Mouse (Mus musculus) intestine, postnatal 0 days (tissue): Measurements from ENCODE around the gene Gramd1b. TPM values are rescaled to one million over a fixed set of nuclear protein-coding genes. Genes with fewer than 3 reads are reported as not detected.

Source experiments
- ATAC-seq: fragments of 200-750 bp; cut with Nextera tagmentation; 2 replicates; pipeline ENCODE4 v1.8.0; 2017; ENCODE audit warnings: mild to moderate bottlenecking, moderate TSS enrichment, moderate library complexity
- H3K27ac ChIP-seq: fragments of 300-500 bp; sonication (generic); 2 replicates; pipeline ENCODE4 v1.5.1; 2014; ENCODE audit warnings: mild to moderate bottlenecking, low read depth, low read length, moderate library complexity
- H3K27me3 ChIP-seq: fragments of 300-500 bp; sonication (generic); replicated peaks from 2 replicates; pipeline ENCODE4 v1.6.1; 2014; ENCODE audit warnings: low read length, mixed read lengths; ENCODE audit not compliant: control insufficient read depth, insufficient read depth
- H3K36me3 ChIP-seq: fragments of 300-500 bp; sonication (generic); 2 replicates; pipeline ENCODE4 v1.6.1; 2014; ENCODE audit warnings: mild to moderate bottlenecking, moderate library complexity; ENCODE audit not compliant: control insufficient read depth, insufficient read depth
- H3K4me1 ChIP-seq: fragments of 300-500 bp; sonication (generic); replicated peaks from 2 replicates; pipeline ENCODE4 v1.6.1; 2014; ENCODE audit warnings: antibody characterized with exemption, low read length, mixed read lengths; ENCODE audit not compliant: control insufficient read depth, insufficient read depth
- H3K4me2 ChIP-seq: fragments of 300-500 bp; sonication (generic); replicated peaks from 2 replicates; pipeline ENCODE4 v1.6.1; 2014; ENCODE audit warnings: low read depth, mild to moderate bottlenecking, moderate library complexity
- H3K4me3 ChIP-seq: fragments of 300-500 bp; sonication (generic); 2 replicates; pipeline ENCODE4 v1.5.1; 2014; ENCODE audit warnings: low read depth, low read length
- H3K9ac ChIP-seq: fragments of 300-500 bp; sonication (generic); 2 replicates; pipeline ENCODE4 v1.6.1; 2014; ENCODE audit warnings: mild to moderate bottlenecking, low read depth, low read length
- H3K9me3 ChIP-seq: fragments of 300-500 bp; sonication (generic); 2 replicates; pipeline ENCODE4 v1.6.1; 2016; ENCODE audit warnings: mixed run types; ENCODE audit not compliant: control insufficient read depth
- CTCF ChIP-seq: sonication (generic); IDR thresholded peaks from 2 replicates; pipeline ENCODE4 v1.5.1; 2016; ENCODE audit warnings: low read depth, mild to moderate bottlenecking, control low read depth, antibody characterized with exemption, moderate library complexity
- WGBS: fragments of 180-500 bp; shearing (Covaris S2); extraction: QIAGEN DNeasy Blood & Tissue Kit; methylation state at CpG from one replicate; pipeline ENCODE4 v1.1.7; 2014; 5-methylcytosine and 5-hydroxymethylcytosine counted together
- polyA plus RNA-seq: library from polyadenylated mRNA; unstranded; fragments of >200 nt; fragmentation: Nextera tagmentation; extraction: Ambion mirVana; gene quantifications from 2 replicates; pipeline ENCODE4 v1.2.1, GENCODE M21; 2015

Gene Gramd1b
- polyA plus RNA-seq, 1 experiment from 2014 or later = 15.2 TPM

DNA sequence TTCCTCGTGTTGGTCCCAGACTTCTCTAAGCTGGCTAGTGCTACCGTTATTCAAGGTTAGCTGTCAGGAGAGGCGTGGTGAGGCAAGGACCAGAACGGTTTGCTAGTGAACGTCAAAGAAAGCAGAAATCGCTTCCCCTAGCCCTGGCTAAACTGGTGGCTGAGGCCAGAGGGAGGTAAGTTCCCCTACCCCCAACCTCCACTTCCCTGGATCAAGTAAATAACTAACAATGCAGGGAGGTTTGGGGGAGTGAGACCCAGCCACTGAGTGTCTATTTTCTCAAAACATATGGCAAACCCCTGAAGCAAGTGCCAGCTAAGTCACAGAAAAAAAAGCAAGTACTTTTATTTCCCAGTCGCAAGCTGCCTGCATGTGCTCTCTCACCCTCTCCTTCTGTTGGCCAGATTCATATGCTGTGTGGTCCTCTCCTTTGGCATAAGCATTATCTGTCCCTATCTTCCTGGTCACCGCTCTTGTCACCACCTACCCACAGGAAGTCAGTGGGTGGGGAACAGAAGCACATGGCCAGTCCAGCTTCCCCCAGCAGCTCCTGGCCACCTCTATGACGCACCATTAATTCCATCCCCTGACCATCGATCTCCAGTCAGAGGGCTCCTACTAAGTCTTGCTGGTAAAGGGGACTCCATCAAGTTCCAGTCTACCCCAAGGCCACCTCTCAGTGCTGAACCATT, 186.2 kb downstream of the Gramd1b start:
- Histone ChIP-seq H3K4me2 (no peak overlapping the region), H3K4me3 (no peak overlapping the region), H3K4me1 (no peaks in the 10 kb centered on the region), H3K27ac (no peak overlapping the region), H3K27me3 (no peaks in the 10 kb centered on the region), H3K9ac (no peak overlapping the region), H3K9me3 (no peaks in the 10 kb centered on the region), H3K36me3 (no peaks in the 10 kb centered on the region)
- no peak for ATAC-seq
- WGBS = 54% methylated on average over 10 of the region's 10 CpGs
- no peak for TF ChIP-seq CTCF

DNA sequence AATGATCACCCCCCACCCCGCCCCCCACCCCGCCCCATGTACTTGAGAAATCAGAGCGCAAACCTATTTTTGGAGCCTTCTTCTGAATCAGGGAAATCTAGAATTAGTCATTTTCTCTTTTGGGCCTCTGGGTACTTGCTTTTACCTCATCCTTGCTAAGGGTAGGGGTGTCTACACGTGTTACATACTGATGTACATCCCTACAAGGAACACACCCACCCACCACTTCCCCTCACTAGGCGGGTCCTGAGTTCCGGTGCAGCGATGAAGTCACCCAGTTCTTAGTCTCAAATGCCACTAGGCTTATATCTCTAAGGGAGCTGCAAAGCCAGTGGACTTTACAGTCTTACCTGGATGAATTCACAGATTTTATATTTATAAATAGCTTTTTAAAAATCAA, 187.4 kb downstream of the Gramd1b start:
- no peak for ATAC-seq
- H3K27me3 ChIP-seq = no peaks in the 10 kb centered on the region
- no peak overlapping the region for H3K4me3 ChIP-seq
- H3K9ac ChIP-seq = no peak overlapping the region
- H3K4me1 ChIP-seq = no peaks in the 10 kb centered on the region
- H3K27ac ChIP-seq = no peak overlapping the region
- H3K4me2 ChIP-seq = no peak overlapping the region
- no peaks in the 10 kb centered on the region for H3K36me3 ChIP-seq
- WGBS = 86% methylated on average over 7 of the region's 7 CpGs
- no peak for TF ChIP-seq CTCF
- no peaks in the 10 kb centered on the region for H3K9me3 ChIP-seq

DNA sequence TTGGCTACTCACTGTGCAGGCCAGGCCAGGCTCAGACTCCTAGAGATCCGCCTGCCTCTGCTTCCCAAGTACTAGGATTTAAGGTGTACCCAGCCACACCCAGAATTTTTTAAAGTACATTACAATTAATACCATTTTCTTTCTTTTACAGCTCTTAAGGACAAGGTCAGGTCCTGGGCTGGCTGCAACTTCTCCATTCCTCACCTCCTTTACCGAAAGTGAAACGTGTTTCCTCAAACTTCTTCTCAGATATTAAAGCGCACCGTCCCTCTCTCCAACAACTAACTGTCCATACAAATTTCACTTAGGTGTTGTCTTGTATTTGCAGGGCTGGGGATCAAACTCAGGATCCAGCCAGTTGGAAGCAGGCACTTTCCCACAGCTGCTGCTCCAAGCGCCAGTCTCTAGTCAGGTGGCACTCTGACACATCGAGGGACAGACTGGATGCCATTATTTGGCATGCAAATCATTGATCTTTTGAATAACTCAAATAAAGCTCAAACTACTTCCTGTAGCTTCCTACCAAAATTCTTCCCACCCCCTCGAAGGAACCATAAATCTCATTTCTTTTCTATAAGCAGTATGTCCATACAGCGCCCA, 188.0 kb downstream of the Gramd1b start:
- TF ChIP-seq CTCF = no peak
- Histone ChIP-seq H3K27me3 (no peaks in the 10 kb centered on the region), H3K9ac (no peak overlapping the region), H3K27ac (no peak overlapping the region), H3K4me2 (no peak overlapping the region), H3K36me3 (no peaks in the 10 kb centered on the region), H3K9me3 (no peaks in the 10 kb centered on the region), H3K4me1 (no peaks in the 10 kb centered on the region), H3K4me3 (no peak overlapping the region)
- ATAC-seq = no peak
- WGBS = 87% methylated on average over 9 of the region's 9 CpGs

DNA sequence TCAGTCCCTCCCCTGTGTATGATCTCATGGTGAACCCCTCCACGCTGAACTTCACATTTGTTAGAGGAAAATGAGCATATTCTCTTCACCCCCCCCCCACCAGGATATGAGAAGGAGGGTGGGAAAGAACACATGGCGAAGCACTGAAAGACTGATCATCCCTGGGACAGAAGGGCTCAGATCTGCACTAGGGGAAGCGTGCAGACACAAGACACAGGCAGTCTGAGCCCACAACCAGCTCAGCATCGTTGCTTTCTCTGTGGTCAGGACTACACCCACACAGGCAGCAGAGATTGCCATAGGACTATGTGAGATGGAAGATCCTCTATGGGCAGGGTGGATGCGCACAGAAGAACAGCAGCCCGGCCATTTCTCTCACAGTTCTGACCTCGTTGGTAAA, 189.1 kb downstream of the Gramd1b start:
- H3K4me2 ChIP-seq = no peak overlapping the region
- no peak overlapping the region for H3K9ac ChIP-seq
- no peak for TF ChIP-seq CTCF
- no peaks in the 10 kb centered on the region for H3K36me3 ChIP-seq
- no peaks in the 10 kb centered on the region for H3K9me3 ChIP-seq
- no peak overlapping the region for H3K4me3 ChIP-seq
- no peaks in the 10 kb centered on the region for H3K4me1 ChIP-seq
- no peak overlapping the region for H3K27ac ChIP-seq
- 92% methylated on average over 7 of the region's 7 CpGs for WGBS
- no peaks in the 10 kb centered on the region for H3K27me3 ChIP-seq
- no peak for ATAC-seq

DNA sequence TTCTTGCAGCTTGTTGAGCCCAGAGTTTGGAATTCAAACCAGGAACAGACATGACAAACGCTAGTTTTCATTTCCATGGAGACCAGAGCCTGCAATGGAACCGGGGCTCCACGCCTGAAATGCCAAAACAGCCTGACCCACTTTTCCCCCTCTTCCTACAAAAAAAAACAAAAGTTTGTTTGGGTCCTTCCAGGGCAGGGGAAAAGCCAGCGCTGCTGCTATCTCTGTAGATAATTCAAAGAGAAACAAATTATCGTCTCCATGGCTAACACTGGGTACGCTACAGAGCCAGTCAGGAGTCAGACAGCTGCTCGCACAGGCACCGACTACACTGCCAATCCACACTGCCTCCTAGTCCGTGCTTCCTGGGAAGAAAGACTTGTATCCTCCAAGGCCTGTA, 191.6 kb downstream of the Gramd1b start:
- TF ChIP-seq CTCF = no peak
- Histone ChIP-seq H3K9ac (no peak overlapping the region), H3K27ac (no peak overlapping the region), H3K4me2 (no peak overlapping the region), H3K4me1 (no peaks in the 10 kb centered on the region), H3K9me3 (no peaks in the 10 kb centered on the region), H3K4me3 (no peak overlapping the region), H3K36me3 (no peaks in the 10 kb centered on the region), H3K27me3 (no peaks in the 10 kb centered on the region)
- 53% methylated on average over 9 of the region's 9 CpGs for WGBS
- no peak for ATAC-seq

DNA sequence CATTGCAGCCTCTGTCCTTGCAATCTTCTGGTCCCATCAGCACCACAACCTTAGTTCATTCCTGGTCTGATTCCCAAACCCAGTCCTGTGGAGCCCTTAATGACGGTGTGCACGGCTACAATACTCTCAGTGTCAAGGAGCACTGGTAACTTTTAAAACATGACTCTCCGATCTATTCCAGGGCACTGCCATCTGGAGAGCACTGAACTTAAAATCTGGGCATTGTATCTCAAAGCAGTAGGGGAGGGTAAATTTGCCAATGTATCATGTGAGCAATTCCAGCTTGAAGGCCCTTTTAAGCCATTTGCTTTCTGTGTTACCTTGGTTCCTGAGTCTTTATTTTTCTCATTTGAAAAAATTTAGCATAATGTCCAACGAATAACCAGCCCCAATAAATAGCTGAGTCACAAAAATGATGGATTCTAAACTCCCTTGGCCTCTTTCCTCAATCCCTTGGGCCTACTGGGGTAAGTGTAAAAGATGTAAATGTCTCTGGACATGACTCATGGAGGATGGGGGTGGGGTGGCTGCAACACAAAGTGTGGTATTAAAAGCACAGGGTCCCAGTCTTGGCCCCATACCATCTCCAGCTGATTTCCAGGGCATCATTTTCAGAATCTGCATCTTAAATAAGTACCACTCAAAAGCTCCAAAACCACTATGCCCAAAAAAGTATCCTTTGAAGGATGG, 193.9 kb downstream of the Gramd1b start:
- WGBS = 81% methylated on average over 4 of the region's 4 CpGs

More for the DNA sequence above, 193.9 kb downstream of the Gramd1b start:
- no peak for ATAC-seq
- no peak for TF ChIP-seq CTCF
- no peaks in the 10 kb centered on the region for H3K27me3 ChIP-seq
- no peaks in the 10 kb centered on the region for H3K36me3 ChIP-seq
- no peaks in the 10 kb centered on the region for H3K9me3 ChIP-seq
- no peak overlapping the region for H3K4me2 ChIP-seq
- no peak overlapping the region for H3K9ac ChIP-seq
- H3K4me1 ChIP-seq = 0 out of 2 replicates have a peak, but pooled peaks cover under 1% of the 10 kb centered on the region
- no peak overlapping the region for H3K4me3 ChIP-seq
- H3K27ac ChIP-seq = no peak overlapping the region
